In the genomic region with DNA sequence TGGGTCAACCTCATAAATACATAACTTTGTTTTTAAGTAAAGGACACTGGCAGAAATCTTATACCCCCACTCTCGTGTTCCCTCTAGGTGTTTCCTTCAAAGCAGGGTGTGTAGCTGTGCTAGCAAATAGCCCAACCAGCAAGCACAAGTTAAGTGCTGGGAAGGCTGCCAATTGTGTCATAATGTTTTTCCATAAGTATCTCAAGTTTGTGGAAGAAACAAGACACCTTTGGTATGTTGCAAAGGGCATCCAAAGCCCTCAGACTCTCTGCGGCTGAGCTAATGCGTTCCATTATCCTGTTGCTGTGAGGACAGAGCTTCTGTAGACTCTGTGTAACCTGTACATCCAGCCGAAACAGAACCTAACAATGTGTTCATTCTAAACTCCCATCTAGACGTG, we compare ENCODE assay signal across 9 mouse cellular contexts.
DNase-seq lines count a peak whose midpoint lies in the region; ATAC-seq lines count a peak whose summit lies in the region.
"Had no signal": no experiment of that assay in that cellular context is flagged by ENCODE, and none has a peak within 500 bp of the region (broad histone marks: within the 10 kb centered on the region; RNA-seq: fewer than 3 reads in every experiment).

No protein-coding gene starts in this region.

- no peak overlapping the region for H3K4me3 ChIP-seq in midbrain, embryonic 11.5 days (ENCODE audit: low read depth, low read length)
- H3K4me3 ChIP-seq in midbrain, embryonic 10.5 days, result no peak overlapping the region
- H3K4me3 ChIP-seq in stomach, embryonic 16.5 days (replicated peaks; ENCODE audit: low read length), result no peak overlapping the region
- H3K4me3 ChIP-seq: forebrain, embryonic 12.5 days had no signal

- H3K4me2 ChIP-seq in midbrain, embryonic 11.5 days, result no peak overlapping the region
- no peak overlapping the region for H3K4me2 ChIP-seq in stomach, embryonic 16.5 days (ENCODE audit: low read depth, low read length)
- H3K4me2 ChIP-seq: forebrain, embryonic 12.5 days had no signal

- H3K27me3 ChIP-seq in midbrain, embryonic 11.5 days (ENCODE audit: control insufficient read depth, insufficient read depth, low read length), result no peaks in the 10 kb centered on the region
- no peaks in the 10 kb centered on the region for H3K27me3 ChIP-seq in midbrain, embryonic 10.5 days (ENCODE audit: low read depth, poor library complexity, severe bottlenecking)
- no peaks in the 10 kb centered on the region for H3K27me3 ChIP-seq in stomach, embryonic 16.5 days (ENCODE audit: control insufficient read depth, insufficient read depth, low read length)
- H3K27me3 ChIP-seq: forebrain, embryonic 12.5 days had no signal

- no peak overlapping the region for H3K27ac ChIP-seq in midbrain, embryonic 11.5 days (ENCODE audit: low read depth, low read length)
- no peak overlapping the region for H3K27ac ChIP-seq in midbrain, embryonic 10.5 days (replicated peaks)
- peak overlapping the region; percentile 35 for H3K27ac ChIP-seq in stomach, embryonic 16.5 days (ENCODE audit: low read length)
- H3K27ac ChIP-seq: forebrain, embryonic 12.5 days had no signal

- no peak overlapping the region for H3K9ac ChIP-seq in midbrain, embryonic 11.5 days (ENCODE audit: low read length)
- no peak overlapping the region for H3K9ac ChIP-seq in stomach, embryonic 16.5 days (ENCODE audit: low read length)
- H3K9ac ChIP-seq: forebrain, embryonic 12.5 days had no signal

- no peaks in the 10 kb centered on the region for H3K9me3 ChIP-seq in midbrain, embryonic 11.5 days (ENCODE audit: control insufficient read depth, low read length)
- H3K9me3 ChIP-seq in midbrain, embryonic 10.5 days (replicated peaks), result no peaks in the 10 kb centered on the region
- H3K9me3 ChIP-seq in stomach, embryonic 16.5 days (replicated peaks; ENCODE audit: control insufficient read depth, low read length), result no peaks in the 10 kb centered on the region
- H3K9me3 ChIP-seq: forebrain, embryonic 12.5 days had no signal

- WGBS in midbrain, embryonic 11.5 days, result 79% methylated on average over 5 of the region's 5 CpGs
- 72% methylated on average over 5 of the region's 5 CpGs for WGBS in midbrain, embryonic 10.5 days
- WGBS in stomach, embryonic 16.5 days, result 46% methylated on average over 5 of the region's 5 CpGs

- H3K36me3 ChIP-seq in midbrain, embryonic 11.5 days (ENCODE audit: control insufficient read depth, insufficient read depth, low read length), result no peaks in the 10 kb centered on the region
- H3K36me3 ChIP-seq in midbrain, embryonic 10.5 days, result no peaks in the 10 kb centered on the region
- 0 out of 2 replicates have a peak, but pooled peaks cover 2% of the 10 kb centered on the region for H3K36me3 ChIP-seq in stomach, embryonic 16.5 days (ENCODE audit: control insufficient read depth, insufficient read depth, low read length)
- H3K36me3 ChIP-seq: forebrain, embryonic 12.5 days had no signal

- no peak for ATAC-seq in midbrain, embryonic 11.5 days (ENCODE audit: low FRiP score)
- ATAC-seq in stomach, embryonic 16.5 days (ENCODE audit: insufficient read depth, low FRiP score), result peak; percentile 62; the same call in 1 of the 2 replicates

- peak; percentile 64 for DNase-seq in midbrain, embryonic 11.5 days (ENCODE audit: low spot score, missing footprints)
- DNase-seq in midbrain, embryonic 10.5 days (ENCODE audit: low spot score), result no peak
- peak; percentile 38 for DNase-seq in gastrocnemius, postnatal 10 days
- peak; percentile 39 to 40 for DNase-seq in kidney, postnatal 25 days
- no peak for DNase-seq in spleen, adult 12 weeks (ENCODE audit: low spot score)
- DNase-seq in adrenal gland, postnatal 4 days (ENCODE audit: low spot score in 2 of 2), result no peak
- DNase-seq in spleen, postnatal 4 days (ENCODE audit: low spot score in 2 of 2), result no peak

- H3K4me1 ChIP-seq in midbrain, embryonic 11.5 days (ENCODE audit: control insufficient read depth, insufficient read depth, low read length), result no peaks in the 10 kb centered on the region
- H3K4me1 ChIP-seq in midbrain, embryonic 10.5 days, result no peaks in the 10 kb centered on the region
- H3K4me1 ChIP-seq in stomach, embryonic 16.5 days (ENCODE audit: control insufficient read depth, insufficient read depth, low read length), result no peaks in the 10 kb centered on the region
- H3K4me1 ChIP-seq: forebrain, embryonic 12.5 days had no signal

Comparison
In these comparisons a context has a peak if more than half of its experiments do, and no peak if none do; other contexts are left out.
1. DNase-seq: peak in midbrain, embryonic 11.5 days (single experiment), gastrocnemius, postnatal 10 days (single experiment) and kidney, postnatal 25 days (2 of 2); none in midbrain, embryonic 10.5 days (single experiment), spleen, adult 12 weeks (single experiment), adrenal gland, postnatal 4 days (0 of 2) and spleen, postnatal 4 days (0 of 2).